Mouse (Mus musculus) central nervous system, embryonic 14 days (tissue): ENCODE results near the gene Ufm1. TPM values are rescaled to one million over a fixed set of nuclear protein-coding genes. Genes with fewer than 3 reads are reported as not detected.

ENCODE experiments used
- polyA plus RNA-seq: library from polyadenylated mRNA; depleted of rRNA; stranded (reverse); fragments of >200 nt; gene quantifications from 2 replicates; pipeline ENCODE4 v1.2.3, GENCODE M21; 2012; rRNA removed

Ufm1 gene
- 49.5 and 59.0 TPM in 2 replicates for polyA plus RNA-seq

GRCm38 (mm10) chr3:53863383-53864220, at the start of gene Ufm1:
Gene Ufm1 (minus strand): TSS chr3:53863830.

GRCm38 (mm10) chr3:53844786-53845185, 18.8 kb downstream of the Ufm1 start, which contains the start of gene Gm10985:
Gene Gm10985 (plus strand): TSS chr3:53845086.

Other genes with a start within 250 kb of the Ufm1 start
- gene Frem2, start 206.5 kb downstream of the Ufm1 start, polyA plus RNA-seq = 2.6 and 4.9 TPM in 2 replicates
- not detected in 2 replicates for gene Gm10985, start 18.7 kb downstream of the Ufm1 start, polyA plus RNA-seq